Mouse (Mus musculus) testis, adult 2 months (tissue): ENCODE measurements around the gene Gm49355. TPM values are rescaled to one million over a fixed set of nuclear protein-coding genes. Genes with fewer than 3 reads are reported as not detected.
"Not testable (repeated sequence)": the region's sequence is repeated elsewhere in the genome, so short reads cannot be mapped to it uniquely, and the experiment has no call there.

Experiments used
- H3K27ac ChIP-seq: fragments of 200-500 bp; 2 replicates; pipeline ENCODE4 v1.5.1; 2012; ENCODE audit warnings: low read depth, low read length; ENCODE audit not compliant: control insufficient read depth, insufficient read depth
- H3K27me3 ChIP-seq: fragments of 200-500 bp; 2 replicates; pipeline ENCODE4 v1.6.1; 2012; ENCODE audit warnings: mild to moderate bottlenecking, low read length, moderate library complexity; ENCODE audit not compliant: control insufficient read depth, insufficient read depth
- H3K36me3 ChIP-seq: fragments of 200-500 bp; 2 replicates; pipeline ENCODE4 v1.6.1; 2012; ENCODE audit warnings: mild to moderate bottlenecking, low read length; ENCODE audit not compliant: control insufficient read depth, insufficient read depth
- H3K4me1 ChIP-seq: fragments of 200-500 bp; 2 replicates; pipeline ENCODE4 v1.6.1; 2012; ENCODE audit warnings: low read length; ENCODE audit not compliant: control insufficient read depth, insufficient read depth
- H3K4me3 ChIP-seq: fragments of 200-500 bp; 2 replicates; pipeline ENCODE4 v1.5.1; 2012; ENCODE audit warnings: low read depth, mild to moderate bottlenecking, low read length, moderate library complexity, mixed read lengths; ENCODE audit not compliant: control insufficient read depth
- CTCF ChIP-seq: fragments of 200-500 bp; IDR thresholded peaks from 2 replicates; pipeline ENCODE4 v1.5.1; 2012; ENCODE audit warnings: low read depth, mild to moderate bottlenecking, inconsistent platforms, low read length, moderate library complexity; ENCODE audit not compliant: control insufficient read depth, insufficient read depth, insufficient replicate concordance
- POLR2A ChIP-seq: fragments of 200-500 bp; IDR thresholded peaks from 2 replicates; pipeline ENCODE4 v1.6.1; 2012; ENCODE audit warnings: low read depth, mild to moderate bottlenecking, inconsistent platforms, low read length, moderate library complexity; ENCODE audit not compliant: control insufficient read depth
- polyA plus RNA-seq: library from polyadenylated mRNA; depleted of rRNA; stranded (reverse); fragments of >200 nt; gene quantifications from 2 replicates; pipeline ENCODE4 v1.2.3, GENCODE M21; 2012; rRNA removed

Gene Gm49355
- polyA plus RNA-seq: 0.41 and 0.49 TPM in 2 replicates

- peak within 1 kb of the TSS; percentile 98 for H3K4me3 ChIP-seq
- H3K4me1 ChIP-seq: no peaks in the 10 kb centered on the region
- H3K36me3 ChIP-seq: no peaks in the 10 kb centered on the region
- H3K27ac ChIP-seq: peak within 1 kb of the TSS; percentile 93
- TF ChIP-seq CTCF (no peak), POLR2A (no peak)
- no peaks in the 10 kb centered on the region for H3K27me3 ChIP-seq
Measured at GRCm38 (mm10) chr14:12283641-12284040, at the start of gene Gm49355. Gm49355 (plus strand) TSS chr14:12283976.

- Histone ChIP-seq H3K4me3 (no peak overlapping the region), H3K27me3 (no peaks in the 10 kb centered on the region), H3K36me3 (no peaks in the 10 kb centered on the region), H3K4me1 (no peaks in the 10 kb centered on the region), H3K27ac (no peak overlapping the region)
- TF ChIP-seq CTCF: no peak
- no peak for TF ChIP-seq POLR2A
Measured at GRCm38 (mm10) chr14:12243726-12244125, 40.0 kb upstream of the Gm49355 start.

GRCm38 (mm10) chr14:12276031-12276430 is 7.7 kb upstream of the Gm49355 start:
- no peak for TF ChIP-seq POLR2A
- no peak for TF ChIP-seq CTCF
- H3K4me1 ChIP-seq: no peaks in the 10 kb centered on the region
- no peak overlapping the region for H3K4me3 ChIP-seq
- no peaks in the 10 kb centered on the region for H3K27me3 ChIP-seq
- no peaks in the 10 kb centered on the region for H3K36me3 ChIP-seq
- H3K27ac ChIP-seq: no peak overlapping the region

GRCm38 (mm10) chr14:12284141-12284912 is 551 bp downstream of the Gm49355 start, which contains the start of gene 3830406C13Rik:
3830406C13Rik (plus strand) TSS chr14:12284173.
- Histone ChIP-seq H3K4me1 (no peaks in the 10 kb centered on the region), H3K4me3 (peak within 1 kb of the TSS; percentile 98), H3K27me3 (no peaks in the 10 kb centered on the region), H3K27ac (peak within 1 kb of the TSS; percentile 93), H3K36me3 (no peaks in the 10 kb centered on the region)
- TF ChIP-seq POLR2A (peak; percentile 99), CTCF (no peak)

GRCm38 (mm10) chr14:12289747-12290146 is 6.0 kb downstream of the Gm49355 start:
- H3K4me3 ChIP-seq, H3K4me1 ChIP-seq, H3K36me3 ChIP-seq, H3K27me3 ChIP-seq, H3K27ac ChIP-seq: not testable (repeated sequence)

GRCm38 (mm10) chr14:12296391-12296790 is 12.6 kb downstream of the Gm49355 start:
- no peak overlapping the region for H3K27ac ChIP-seq
- no peak for TF ChIP-seq CTCF
- H3K4me3 ChIP-seq: no peak overlapping the region
- peaks cover 1% of the 10 kb centered on the region for H3K36me3 ChIP-seq
- H3K4me1 ChIP-seq: no peaks in the 10 kb centered on the region; the same call in 1 of the 2 replicates
- no peaks in the 10 kb centered on the region for H3K27me3 ChIP-seq

GRCm38 (mm10) chr14:12299171-12299570 is 15.4 kb downstream of the Gm49355 start:
- H3K4me3 ChIP-seq: no peak overlapping the region
- no peak for TF ChIP-seq POLR2A
- H3K27ac ChIP-seq: no peak overlapping the region
- H3K4me1 ChIP-seq: no peaks in the 10 kb centered on the region
- H3K27me3 ChIP-seq: no peaks in the 10 kb centered on the region
- no peaks in the 10 kb centered on the region; the same call in 1 of the 2 replicates for H3K36me3 ChIP-seq
